ENCODE assay signal across 28 mouse cellular contexts in the genomic region with DNA sequence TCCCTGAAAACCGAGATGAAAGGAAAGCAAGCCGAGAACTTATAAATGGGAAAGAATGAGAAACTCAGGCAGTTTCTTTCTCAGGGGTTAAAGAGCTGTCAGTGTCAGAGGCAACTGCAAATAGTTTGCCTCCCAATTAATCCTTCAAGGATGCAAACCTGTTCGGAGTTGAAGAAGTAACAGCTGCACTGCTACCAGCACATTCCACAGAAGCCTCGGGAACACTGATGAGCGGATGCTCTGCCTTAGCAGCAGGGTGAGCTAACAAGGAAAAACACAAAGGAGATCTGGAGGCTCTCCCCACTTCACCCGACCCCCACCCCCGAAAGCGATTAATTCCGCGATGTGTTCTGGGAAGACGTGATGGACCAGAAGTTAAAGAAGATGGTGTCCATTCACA.
DNase-seq lines count a peak whose midpoint lies in the region; ATAC-seq and TF ChIP-seq lines count a peak whose summit lies in the region.
"Had no signal": no experiment of that assay in that cellular context is flagged by ENCODE, and none has a peak within 500 bp of the region (broad histone marks: within the 10 kb centered on the region; RNA-seq: fewer than 3 reads in every experiment).

No protein-coding gene starts in this region.

- TF ChIP-seq CTCF in intestine, postnatal 0 days (IDR thresholded peaks at IDR 0.05; ENCODE audit: low read depth): no peak
- TF ChIP-seq CTCF in brain, embryonic 14.5 days (IDR thresholded peaks at IDR 0.05; ENCODE audit: borderline replicate concordance, extremely low read depth, insufficient read depth, insufficient read length): no peak

- no peaks in the 10 kb centered on the region for H3K36me3 ChIP-seq in intestine, embryonic 14.5 days (ENCODE audit: control insufficient read depth, insufficient read depth, low read length)
- no peaks in the 10 kb centered on the region for H3K36me3 ChIP-seq in intestine, postnatal 0 days (ENCODE audit: control insufficient read depth, insufficient read depth)
- H3K36me3 ChIP-seq in embryonic facial prominence, embryonic 10.5 days (replicated peaks): no peaks in the 10 kb centered on the region
- H3K36me3 ChIP-seq in limb, embryonic 14.5 days (ENCODE audit: control insufficient read depth, insufficient read depth, low read length): no peaks in the 10 kb centered on the region
- H3K36me3 ChIP-seq: embryonic facial prominence, embryonic 13.5 days; intestine, embryonic 15.5 days; liver, embryonic 15.5 days; midbrain, embryonic 10.5 days; midbrain, embryonic 15.5 days had no signal

- no peaks in the 10 kb centered on the region for H3K27me3 ChIP-seq in intestine, embryonic 14.5 days (replicated peaks; ENCODE audit: control insufficient read depth, insufficient read depth, low read length)
- H3K27me3 ChIP-seq in intestine, postnatal 0 days (replicated peaks; ENCODE audit: control insufficient read depth, insufficient read depth, low read length): no peaks in the 10 kb centered on the region
- no peaks in the 10 kb centered on the region for H3K27me3 ChIP-seq in embryonic facial prominence, embryonic 10.5 days (replicated peaks; ENCODE audit: low read depth, poor library complexity, severe bottlenecking)
- no peaks in the 10 kb centered on the region for H3K27me3 ChIP-seq in limb, embryonic 14.5 days (ENCODE audit: control insufficient read depth, insufficient read depth, low read length)
- H3K27me3 ChIP-seq: embryonic facial prominence, embryonic 13.5 days; intestine, embryonic 15.5 days; liver, embryonic 15.5 days; midbrain, embryonic 15.5 days had no signal

- 45% methylated on average over 11 of the region's 11 CpGs for WGBS in intestine, embryonic 14.5 days
- WGBS in intestine, postnatal 0 days: 69% methylated on average over 11 of the region's 11 CpGs
- 38% methylated on average over 11 of the region's 11 CpGs for WGBS in embryonic facial prominence, embryonic 10.5 days
- WGBS in limb, embryonic 14.5 days: 43% methylated on average over 11 of the region's 11 CpGs

- no peaks in the 10 kb centered on the region for H3K9me3 ChIP-seq in intestine, embryonic 14.5 days (ENCODE audit: control insufficient read depth, low read length)
- no peaks in the 10 kb centered on the region for H3K9me3 ChIP-seq in intestine, postnatal 0 days (ENCODE audit: control insufficient read depth)
- no peaks in the 10 kb centered on the region for H3K9me3 ChIP-seq in embryonic facial prominence, embryonic 10.5 days
- no peaks in the 10 kb centered on the region for H3K9me3 ChIP-seq in limb, embryonic 14.5 days (ENCODE audit: control insufficient read depth, low read length)
- H3K9me3 ChIP-seq: embryonic facial prominence, embryonic 13.5 days; intestine, embryonic 15.5 days; liver, embryonic 15.5 days; midbrain, embryonic 10.5 days; midbrain, embryonic 15.5 days had no signal

- no peak for TF ChIP-seq POLR2A in brain, embryonic 14.5 days (IDR thresholded peaks at IDR 0.05; ENCODE audit: borderline replicate concordance, extremely low read depth, insufficient read depth, insufficient read length, poor library complexity, severe bottlenecking)
- no peak for TF ChIP-seq POLR2A in limb, embryonic 14.5 days (IDR thresholded peaks at IDR 0.05; ENCODE audit: borderline replicate concordance, extremely low read depth, insufficient read depth, insufficient read length)

- no peak overlapping the region for H3K9ac ChIP-seq in intestine, embryonic 14.5 days (ENCODE audit: low read length)
- no peak overlapping the region for H3K9ac ChIP-seq in intestine, postnatal 0 days (ENCODE audit: low read depth, low read length)
- no peak overlapping the region for H3K9ac ChIP-seq in limb, embryonic 14.5 days (ENCODE audit: low read depth, low read length, severe bottlenecking)
- H3K9ac ChIP-seq: embryonic facial prominence, embryonic 13.5 days; intestine, embryonic 15.5 days; liver, embryonic 15.5 days; lung, embryonic 14.5 days; midbrain, embryonic 15.5 days had no signal

- peak; percentile 49 for DNase-seq in intestine, embryonic 14.5 days (ENCODE audit: low spot score)
- peak; percentile 20 for DNase-seq in brain, embryonic 14.5 days (ENCODE audit: low read depth)
- no peak for DNase-seq in embryonic facial prominence, embryonic 10.5 days (ENCODE audit: low spot score)
- no peak for DNase-seq in limb, embryonic 14.5 days (ENCODE audit: low spot score)
- DNase-seq in heart, postnatal 25 days (ENCODE audit: low spot score): no peak
- no peak for DNase-seq in right cerebral cortex, postnatal 14 days
- no peak for DNase-seq in frontal cortex, postnatal 25 days (ENCODE audit: low spot score in 2 of 2)
- DNase-seq: adrenal gland, postnatal 10 days; B cell, adult 2 months; cerebellum, adult 11 months; cerebellum, adult 9-11 months; gastrocnemius, postnatal 10 days; heart, postnatal 14 days; kidney, adult 9 months; kidney, postnatal 14 days; lung, embryonic 14.5 days; lung, postnatal 14 days; thymus, postnatal 4 days had no signal

- intact Hi-C loops in heart, postnatal 25 days (cut with DNase I): no loop called here

- no peak for ATAC-seq in intestine, embryonic 14.5 days (replicated peaks; ENCODE audit: low FRiP score, low TSS enrichment, low read depth)
- no peak for ATAC-seq in intestine, postnatal 0 days
- peak; percentile 78; the same call in 1 of the 2 replicates for ATAC-seq in limb, embryonic 14.5 days (ENCODE audit: low FRiP score, low read depth)
- ATAC-seq: forebrain, embryonic 16.5 days; hindbrain, embryonic 16.5 days; intestine, embryonic 15.5 days; midbrain, embryonic 15.5 days had no signal

- no peak overlapping the region for H3K27ac ChIP-seq in intestine, embryonic 14.5 days (ENCODE audit: low read depth)
- no peak overlapping the region for H3K27ac ChIP-seq in intestine, postnatal 0 days (ENCODE audit: low read depth, low read length)
- 0 out of 2 replicates have a peak overlapping the region, but pooled peaks have one; percentile 40 for H3K27ac ChIP-seq in embryonic facial prominence, embryonic 10.5 days (replicated peaks)
- H3K27ac ChIP-seq in limb, embryonic 14.5 days (replicated peaks; ENCODE audit: low read depth, low read length): no peak overlapping the region; the same call in 1 of the 2 replicates
- H3K27ac ChIP-seq: embryonic facial prominence, embryonic 13.5 days; intestine, embryonic 15.5 days; left cerebral cortex, adult 2 months; liver, embryonic 15.5 days; midbrain, embryonic 10.5 days; midbrain, embryonic 15.5 days had no signal

- H3K4me2 ChIP-seq in intestine, embryonic 14.5 days (ENCODE audit: low read length): no peak overlapping the region
- H3K4me2 ChIP-seq in intestine, postnatal 0 days (replicated peaks; ENCODE audit: low read depth): no peak overlapping the region
- H3K4me2 ChIP-seq in limb, embryonic 14.5 days (replicated peaks; ENCODE audit: low read depth, low read length, severe bottlenecking): no peak overlapping the region
- H3K4me2 ChIP-seq: embryonic facial prominence, embryonic 13.5 days; intestine, embryonic 15.5 days; liver, embryonic 15.5 days; lung, embryonic 14.5 days; midbrain, embryonic 15.5 days had no signal

- H3K4me3 ChIP-seq in intestine, embryonic 14.5 days (ENCODE audit: low read depth, low read length): no peak overlapping the region
- H3K4me3 ChIP-seq in intestine, postnatal 0 days (ENCODE audit: low read depth, low read length): no peak overlapping the region
- H3K4me3 ChIP-seq in embryonic facial prominence, embryonic 10.5 days: no peak overlapping the region
- H3K4me3 ChIP-seq in limb, embryonic 14.5 days (replicated peaks; ENCODE audit: low read length): no peak overlapping the region
- H3K4me3 ChIP-seq: embryonic facial prominence, embryonic 13.5 days; erythroblast, embryonic 14.5 days; intestine, embryonic 15.5 days; left cerebral cortex, adult 2 months; liver, embryonic 15.5 days; midbrain, embryonic 10.5 days; midbrain, embryonic 15.5 days had no signal

- H3K4me1 ChIP-seq in intestine, embryonic 14.5 days (replicated peaks; ENCODE audit: control insufficient read depth, insufficient read depth, low read length): peaks cover 14% of the 10 kb centered on the region; the same call in 1 of the 2 replicates
- peaks cover 6% of the 10 kb centered on the region; the same call in 1 of the 2 replicates for H3K4me1 ChIP-seq in intestine, postnatal 0 days (replicated peaks; ENCODE audit: control insufficient read depth, insufficient read depth, low read length)
- H3K4me1 ChIP-seq in embryonic facial prominence, embryonic 10.5 days: peaks cover 24% of the 10 kb centered on the region
- peaks cover 18% of the 10 kb centered on the region for H3K4me1 ChIP-seq in limb, embryonic 14.5 days (ENCODE audit: control insufficient read depth, insufficient read depth, low read length)
- H3K4me1 ChIP-seq: intestine, embryonic 15.5 days; liver, embryonic 15.5 days; midbrain, embryonic 15.5 days had no signal

Comparison
In these comparisons a context has a peak if more than half of its experiments do, and no peak if none do; other contexts are left out.
1. DNase-seq: peak in intestine, embryonic 14.5 days (single experiment) and brain, embryonic 14.5 days (single experiment); none in embryonic facial prominence, embryonic 10.5 days (single experiment), limb, embryonic 14.5 days (single experiment), heart, postnatal 25 days (single experiment), right cerebral cortex, postnatal 14 days (single experiment) and frontal cortex, postnatal 25 days (0 of 2).